Mouse (Mus musculus) heart, postnatal 0 days (tissue): ENCODE measurements around the gene Cox14. TPM values are rescaled to one million over a fixed set of nuclear protein-coding genes. Genes with fewer than 3 reads are reported as not detected.

Experiments
- ATAC-seq: fragments of 200-750 bp; cut with Nextera tagmentation; 2 replicates; pipeline ENCODE4 v1.8.0; 2017; ENCODE audit warnings: low read depth, moderate number of reproducible peaks, moderate library complexity; ENCODE audit not compliant: insufficient read depth
- DNase-seq: peaks from one replicate; pipeline ENCODE4 v3.0.0-alpha.2; 2016; ENCODE audit warnings: low spot score
- H3K27ac ChIP-seq: fragments of 300-500 bp; sonication (generic); 2 replicates; pipeline ENCODE4 v1.5.1; 2014; ENCODE audit warnings: low read depth, mild to moderate bottlenecking
- H3K27me3 ChIP-seq: fragments of 300-500 bp; sonication (generic); 2 replicates; pipeline ENCODE4 v1.6.1; 2014; ENCODE audit warnings: low read length, mixed read lengths; ENCODE audit not compliant: control insufficient read depth, insufficient read depth
- H3K36me3 ChIP-seq: fragments of 300-500 bp; sonication (generic); replicated peaks from 2 replicates; pipeline ENCODE4 v1.6.1; 2014; ENCODE audit warnings: low read length, mixed read lengths; ENCODE audit not compliant: control insufficient read depth, insufficient read depth
- H3K4me1 ChIP-seq: fragments of 300-500 bp; sonication (generic); 2 replicates; pipeline ENCODE4 v1.6.1; 2014; ENCODE audit warnings: antibody characterized with exemption; ENCODE audit not compliant: control insufficient read depth, insufficient read depth
- H3K4me2 ChIP-seq: fragments of 300-500 bp; sonication (generic); 2 replicates; pipeline ENCODE4 v1.6.1; 2014; ENCODE audit warnings: low read depth, mild to moderate bottlenecking, low read length, moderate library complexity
- H3K4me3 ChIP-seq: fragments of 300-500 bp; sonication (generic); 2 replicates; pipeline ENCODE4 v1.5.1; 2014; ENCODE audit warnings: low read depth, low read length
- H3K9ac ChIP-seq: fragments of 300-500 bp; sonication (generic); replicated peaks from 2 replicates; pipeline ENCODE4 v1.6.1; 2014; ENCODE audit warnings: low read depth, low read length, mixed read lengths
- H3K9me3 ChIP-seq: fragments of 300-500 bp; sonication (generic); replicated peaks from 2 replicates; pipeline ENCODE4 v1.6.1; 2016; ENCODE audit warnings: low read length; ENCODE audit not compliant: control insufficient read depth
- CTCF ChIP-seq: IDR thresholded peaks from 2 replicates; pipeline ENCODE4 v1.5.1; 2016; ENCODE audit warnings: antibody characterized with exemption, control low read depth, low read depth
- EP300 ChIP-seq: IDR thresholded peaks from 2 replicates; pipeline ENCODE4 v1.6.1; 2016; ENCODE audit warnings: antibody characterized with exemption, low read depth
- WGBS: fragments of 180-500 bp; shearing (Covaris S2); extraction: QIAGEN DNeasy Blood & Tissue Kit; methylation state at CpG from one replicate; pipeline ENCODE4 v1.1.7; 2014; 5-methylcytosine and 5-hydroxymethylcytosine counted together
- polyA plus RNA-seq: library from polyadenylated mRNA; unstranded; fragments of >200 nt; fragmentation: Nextera tagmentation; extraction: Ambion mirVana; gene quantifications from 2 replicates; pipeline ENCODE4 v1.2.1, GENCODE M21; 2015
- total RNA-seq: library from RNA; depleted of rRNA; stranded (reverse); fragments of >200 nt; gene quantifications from 2 replicates; pipeline ENCODE4 v1.2.3, GENCODE M21; 2014; ENCODE audit warnings: low replicate concordance

Gene Cox14
- total and polyA plus RNA-seq, 2 experiments from 2014 or later, result 195 to 341 TPM

GRCm38 (mm10) chr15:99718461-99719021 lies 6.9 kb upstream of the Cox14 start:
- Histone ChIP-seq H3K27me3 (no peaks in the 10 kb centered on the region), H3K27ac (no peak overlapping the region), H3K36me3 (no peaks in the 10 kb centered on the region; the same call in 1 of the 2 replicates), H3K4me2 (no peak overlapping the region), H3K9ac (no peak overlapping the region), H3K4me1 (peaks cover 36% of the 10 kb centered on the region), H3K4me3 (no peak overlapping the region), H3K9me3 (no peaks in the 10 kb centered on the region)
- no peak for ATAC-seq
- DNase-seq, result no peak
- WGBS, result 91% methylated on average over 9 of the region's 9 CpGs
- TF ChIP-seq CTCF (no peak), EP300 (no peak)

DNA sequence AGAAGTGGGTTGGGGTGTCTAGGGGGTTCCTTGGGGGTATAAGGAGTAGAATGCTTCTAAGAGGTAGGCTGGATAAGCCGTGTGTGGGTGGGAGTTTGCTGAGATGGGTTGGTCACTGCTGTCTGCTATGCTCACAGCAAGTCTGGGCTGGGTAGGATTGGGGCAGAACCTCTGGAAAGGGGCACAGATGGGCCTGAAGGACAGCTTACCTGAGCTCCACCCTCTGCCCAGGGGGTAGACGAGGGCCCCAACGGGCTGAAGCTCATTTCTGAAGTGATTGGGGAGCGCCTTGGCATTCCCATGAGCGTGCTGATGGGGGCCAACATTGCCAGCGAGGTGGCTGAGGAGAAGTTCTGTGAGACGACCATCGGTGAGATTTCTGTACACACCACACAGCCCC lies 5.6 kb upstream of the Cox14 start:
- no peak overlapping the region for H3K27ac ChIP-seq
- no peak overlapping the region for H3K9ac ChIP-seq
- H3K4me1 ChIP-seq, result peaks cover 46% of the 10 kb centered on the region
- no peaks in the 10 kb centered on the region for H3K27me3 ChIP-seq
- ATAC-seq, result no peak
- no peaks in the 10 kb centered on the region; the same call in 1 of the 2 replicates for H3K36me3 ChIP-seq
- H3K4me2 ChIP-seq, result no peak overlapping the region
- DNase-seq, result no peak
- no peaks in the 10 kb centered on the region for H3K9me3 ChIP-seq
- WGBS, result 74% methylated on average over 8 of the region's 8 CpGs
- H3K4me3 ChIP-seq, result no peak overlapping the region
- no peak for TF ChIP-seq CTCF
- TF ChIP-seq EP300, result no peak

- no peaks in the 10 kb centered on the region; the same call in 1 of the 2 replicates for H3K36me3 ChIP-seq
- H3K4me2 ChIP-seq, result no peak overlapping the region
- TF ChIP-seq CTCF, result no peak
- no peak for TF ChIP-seq EP300
- H3K27me3 ChIP-seq, result no peaks in the 10 kb centered on the region
- H3K4me3 ChIP-seq, result no peak overlapping the region
- H3K27ac ChIP-seq, result peak overlapping the region; percentile 98; the same call in 1 of the 2 replicates
- 77% methylated on average over 25 of the region's 25 CpGs for WGBS
- ATAC-seq (no peak), DNase-seq (no peak)
- no peak overlapping the region for H3K9ac ChIP-seq
- H3K9me3 ChIP-seq, result no peaks in the 10 kb centered on the region
- peaks cover 39% of the 10 kb centered on the region for H3K4me1 ChIP-seq
Measured at GRCm38 (mm10) chr15:99721921-99722743, 3.3 kb upstream of the Cox14 start.

DNA sequence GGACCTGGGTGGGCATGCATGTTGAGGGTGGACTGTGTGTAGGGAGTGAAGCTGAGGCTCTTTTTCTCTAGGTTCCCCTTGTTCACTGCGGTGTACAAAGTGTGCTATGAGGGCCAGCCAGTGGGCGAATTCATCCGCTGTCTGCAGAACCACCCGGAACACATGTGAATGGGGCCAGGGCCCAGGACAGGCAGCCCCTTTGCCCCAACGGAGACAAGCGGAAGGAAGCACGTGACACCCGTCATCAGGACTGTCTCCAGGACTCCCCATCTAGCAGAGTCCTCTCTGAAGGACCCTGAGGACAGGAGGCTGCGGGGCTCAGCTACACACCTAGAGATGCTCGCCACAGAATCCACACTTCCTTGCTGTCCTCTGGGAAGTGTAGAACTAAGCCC lies 2.3 kb upstream of the Cox14 start:
- TF ChIP-seq CTCF, result no peak
- no peak for TF ChIP-seq EP300
- no peaks in the 10 kb centered on the region for H3K9me3 ChIP-seq
- H3K36me3 ChIP-seq, result peaks cover 8% of the 10 kb centered on the region
- ATAC-seq (no peak), DNase-seq (no peak)
- H3K4me3 ChIP-seq, result no peak overlapping the region
- H3K4me1 ChIP-seq, result peaks cover 32% of the 10 kb centered on the region
- H3K27ac ChIP-seq, result peak overlapping the region; percentile 98
- no peaks in the 10 kb centered on the region for H3K27me3 ChIP-seq
- H3K9ac ChIP-seq, result no peak overlapping the region
- WGBS, result 45% methylated on average over 10 of the region's 10 CpGs
- H3K4me2 ChIP-seq, result peak overlapping the region; percentile 63; the same call in 1 of the 2 replicates

GRCm38 (mm10) chr15:99723515-99724291 lies 1.7 kb upstream of the Cox14 start:
- Histone ChIP-seq H3K4me2 (peak overlapping the region; percentile 63), H3K9ac (peak overlapping the region; percentile 48; the same call in 1 of the 2 replicates), H3K9me3 (no peaks in the 10 kb centered on the region), H3K4me1 (peaks cover 32% of the 10 kb centered on the region), H3K4me3 (peak overlapping the region; percentile 8), H3K27ac (peak overlapping the region; percentile 98), H3K27me3 (no peaks in the 10 kb centered on the region), H3K36me3 (peaks cover 14% of the 10 kb centered on the region)
- DNase-seq, result peak; percentile 75
- TF ChIP-seq EP300, result no peak
- no peak for TF ChIP-seq CTCF
- ATAC-seq, result peak; percentile 13
- WGBS, result 12% methylated on average over 11 of the region's 11 CpGs
